Mouse (Mus musculus): ENCODE data around the gene Dppa3. TPM values are rescaled to one million over a fixed set of nuclear protein-coding genes. Genes with fewer than 3 reads are reported as not detected.
A peak's percentile ranks its signal among the peaks of the same experiment; 100 is the strongest.
"Not testable (repeated sequence)": the region's sequence is repeated elsewhere in the genome, so short reads cannot be mapped to it uniquely, and the experiment has no call there.

Gene Dppa3
- polyA plus RNA-seq, 1 experiment from 2014 or later, result not detected

GRCm38 (mm10) chr6:122616022-122616421, 10.2 kb upstream of the Dppa3 start:
- Histone ChIP-seq H3K9me3 (replicated peaks) (no peaks in the 10 kb centered on the region), H3K4me3 (no peak overlapping the region), H3K4me2 (no peak overlapping the region), H3K27me3 (no peaks in the 10 kb centered on the region), H3K36me3 (ENCODE audit: poor library complexity, severe bottlenecking) (no peaks in the 10 kb centered on the region), H3K9ac (no peak overlapping the region), H3K4me1 (no peaks in the 10 kb centered on the region), H3K27ac (no peak overlapping the region)
- no peak for ATAC-seq
- 78% methylated on average over 3 of the region's 3 CpGs for WGBS

DNA sequence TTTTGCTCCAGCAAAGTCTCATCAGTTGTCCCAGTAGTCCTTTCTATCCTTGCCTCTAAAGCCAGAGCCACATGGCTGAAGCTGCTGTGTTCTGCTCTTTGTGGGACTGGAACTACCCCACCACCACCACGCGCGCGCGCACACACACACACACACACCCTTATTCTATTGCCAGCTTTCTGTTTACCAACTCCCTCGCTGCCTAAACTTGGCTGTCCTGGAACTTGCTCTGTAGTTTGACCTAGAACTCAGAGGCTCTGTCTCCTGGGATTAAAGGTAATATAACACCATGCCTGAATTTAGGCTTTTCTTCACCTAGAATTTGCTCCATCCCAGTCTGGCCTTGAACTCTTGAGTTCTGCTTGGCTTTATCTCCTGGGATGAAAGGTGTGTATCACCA, 5.1 kb upstream of the Dppa3 start:
- Histone ChIP-seq H3K36me3 (ENCODE audit: poor library complexity, severe bottlenecking) (no peaks in the 10 kb centered on the region), H3K4me3 (no peak overlapping the region), H3K27me3 (no peaks in the 10 kb centered on the region), H3K4me1 (no peaks in the 10 kb centered on the region), H3K9ac (no peak overlapping the region), H3K4me2 (no peak overlapping the region), H3K27ac (no peak overlapping the region), H3K9me3 (replicated peaks) (no peaks in the 10 kb centered on the region)
- ATAC-seq, result no peak
- WGBS, result 90% methylated on average over 6 of the region's 6 CpGs

GRCm38 (mm10) chr6:122624480-122624879, 1.7 kb upstream of the Dppa3 start:
- Histone ChIP-seq H3K4me3 (no peak overlapping the region), H3K9ac (no peak overlapping the region), H3K27me3 (no peaks in the 10 kb centered on the region), H3K27ac (no peak overlapping the region), H3K36me3 (ENCODE audit: poor library complexity, severe bottlenecking) (no peaks in the 10 kb centered on the region), H3K4me2 (no peak overlapping the region), H3K4me1 (no peaks in the 10 kb centered on the region), H3K9me3 (replicated peaks) (no peaks in the 10 kb centered on the region)
- 25% methylated on average over 5 of the region's 5 CpGs for WGBS
- ATAC-seq, result 0 out of 2 replicates have a peak, but pooled peaks have one; percentile 27

- WGBS, result 85% methylated on average over 4 of the region's 4 CpGs
- no peaks in the 10 kb centered on the region for H3K27me3 ChIP-seq
- no peak overlapping the region for H3K4me2 ChIP-seq
- ATAC-seq, result no peak
- H3K9ac ChIP-seq, result no peak overlapping the region
- no peak overlapping the region for H3K27ac ChIP-seq
- no peak overlapping the region for H3K4me3 ChIP-seq
- no peaks in the 10 kb centered on the region for H3K36me3 ChIP-seq (ENCODE audit: poor library complexity, severe bottlenecking)
- H3K9me3 ChIP-seq (replicated peaks), result no peaks in the 10 kb centered on the region
- H3K4me1 ChIP-seq, result no peaks in the 10 kb centered on the region
Observed at GRCm38 (mm10) chr6:122625156-122625555, 1.1 kb upstream of the Dppa3 start.

- no peak for ATAC-seq
- Histone ChIP-seq H3K9me3 (replicated peaks) (no peaks in the 10 kb centered on the region), H3K27ac (no peak overlapping the region), H3K4me2 (0 out of 2 replicates have a peak overlapping the region, but pooled peaks have one; percentile 12), H3K4me1 (no peaks in the 10 kb centered on the region), H3K4me3 (no peak overlapping the region), H3K27me3 (no peaks in the 10 kb centered on the region), H3K36me3 (ENCODE audit: poor library complexity, severe bottlenecking) (no peaks in the 10 kb centered on the region), H3K9ac (no peak overlapping the region)
- 52% methylated on average over 20 of the region's 20 CpGs for whole genome bisulfite sequencing
Observed at GRCm38 (mm10) chr6:122627469-122628108, 1.4 kb downstream of the Dppa3 start.

- WGBS, result 57% methylated on average over 9 of the region's 9 CpGs
- ATAC-seq, result no peak
Observed at GRCm38 (mm10) chr6:122633411-122633810, 7.2 kb downstream of the Dppa3 start.

DNA sequence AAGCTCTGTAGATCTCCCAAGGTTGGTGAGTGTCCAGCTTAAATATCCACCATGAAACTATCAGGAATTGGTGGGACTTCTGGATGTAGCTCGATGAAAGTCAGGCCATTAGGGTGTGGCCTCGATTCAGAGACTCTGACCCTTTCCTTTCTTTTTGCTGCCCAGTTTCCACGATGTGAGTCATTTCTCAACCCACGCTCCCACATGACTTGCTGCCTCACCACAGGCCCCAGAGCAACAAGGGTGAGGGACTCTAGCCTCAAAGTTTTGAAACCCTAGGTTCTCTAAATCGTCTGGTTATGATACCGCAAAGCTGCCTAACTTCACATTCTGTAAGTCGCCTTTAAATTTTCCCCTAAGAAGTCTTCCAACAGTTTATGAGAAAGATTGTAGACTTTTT, 9.1 kb downstream of the Dppa3 start:
- no peaks in the 10 kb centered on the region for H3K36me3 ChIP-seq (ENCODE audit: poor library complexity, severe bottlenecking)
- 91% methylated on average over 7 of the region's 7 CpGs for WGBS
- no peak overlapping the region for H3K9ac ChIP-seq
- H3K27me3 ChIP-seq, result no peaks in the 10 kb centered on the region
- H3K4me1 ChIP-seq, result no peaks in the 10 kb centered on the region
- H3K4me2 ChIP-seq, result no peak overlapping the region
- no peak overlapping the region for H3K27ac ChIP-seq
- no peak for ATAC-seq
- no peaks in the 10 kb centered on the region for H3K9me3 ChIP-seq (replicated peaks)
- H3K4me3 ChIP-seq, result no peak overlapping the region

More at GRCm38 (mm10) chr6:122633411-122633810, 7.2 kb downstream of the Dppa3 start:
- Histone ChIP-seq H3K4me2 (no peak overlapping the region), H3K9me3 (replicated peaks) (no peaks in the 10 kb centered on the region), H3K9ac (no peak overlapping the region), H3K27ac (no peak overlapping the region), H3K27me3 (no peaks in the 10 kb centered on the region), H3K36me3 (ENCODE audit: poor library complexity, severe bottlenecking) (no peaks in the 10 kb centered on the region), H3K4me1 (no peaks in the 10 kb centered on the region), H3K4me3 (no peak overlapping the region)

GRCm38 (mm10) chr6:122636666-122637065, 10.5 kb downstream of the Dppa3 start:
- Histone ChIP-seq H3K4me2 (no peak overlapping the region), H3K27ac (no peak overlapping the region), H3K4me3 (no peak overlapping the region), H3K9ac (no peak overlapping the region), H3K9me3 (replicated peaks) (no peaks in the 10 kb centered on the region), H3K27me3 (no peaks in the 10 kb centered on the region), H3K36me3 (ENCODE audit: poor library complexity, severe bottlenecking) (no peaks in the 10 kb centered on the region), H3K4me1 (no peaks in the 10 kb centered on the region)
- ATAC-seq, result no peak
- 84% methylated on average over 3 of the region's 3 CpGs for WGBS

DNA sequence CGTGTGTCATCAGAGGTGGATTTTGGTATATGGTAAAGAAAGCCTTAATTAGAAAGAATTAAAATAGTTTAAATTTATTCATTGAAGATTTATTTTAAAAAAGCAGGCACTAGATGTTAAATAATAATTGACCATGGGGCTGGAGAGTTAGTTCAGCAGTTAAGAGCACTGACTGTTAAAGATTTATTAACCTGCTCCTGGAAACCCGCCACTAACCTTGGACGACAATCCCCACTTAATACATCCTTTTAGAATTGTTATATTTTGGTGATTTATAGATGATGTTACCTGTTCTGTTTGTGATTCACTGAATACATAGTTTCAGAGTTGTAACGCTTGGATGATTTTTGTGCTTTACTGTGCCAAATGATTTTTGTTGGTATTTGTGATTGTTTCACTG, 11.4 kb downstream of the Dppa3 start:
- not testable (repeated sequence) for ATAC-seq; H3K27me3 ChIP-seq; H3K9ac ChIP-seq; H3K4me3 ChIP-seq; H3K36me3 ChIP-seq (ENCODE audit: poor library complexity, severe bottlenecking); H3K27ac ChIP-seq; H3K4me1 ChIP-seq; H3K4me2 ChIP-seq; H3K9me3 ChIP-seq (replicated peaks)
- WGBS, result 91% methylated on average over 4 of the region's 4 CpGs

DNA sequence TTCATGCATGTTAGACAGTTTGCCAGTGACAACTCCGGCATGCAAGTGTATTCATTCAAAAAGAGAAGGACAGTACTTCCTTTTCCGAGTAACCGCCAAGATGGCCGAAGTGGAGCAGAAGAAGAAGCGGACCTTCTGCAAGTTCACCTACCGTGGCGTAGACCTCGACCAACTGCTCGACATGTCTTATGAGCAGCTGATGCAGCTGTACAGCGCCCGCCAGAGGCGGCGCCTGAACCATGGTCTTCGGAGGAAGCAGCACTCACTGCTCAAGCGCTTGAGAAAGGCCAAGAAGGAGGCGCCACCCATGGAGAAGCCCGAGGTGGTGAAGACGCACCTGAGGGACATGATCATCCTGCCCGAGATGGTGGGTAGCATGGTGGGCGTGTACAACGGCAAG, 18.0 kb downstream of the Dppa3 start:
- not testable (repeated sequence) for H3K27ac ChIP-seq; H3K9ac ChIP-seq; H3K4me3 ChIP-seq; H3K27me3 ChIP-seq; ATAC-seq; H3K36me3 ChIP-seq (ENCODE audit: poor library complexity, severe bottlenecking); H3K4me1 ChIP-seq; H3K4me2 ChIP-seq; H3K9me3 ChIP-seq (replicated peaks)
- 92% methylated on average over 21 of the region's 21 CpGs for WGBS

DNA sequence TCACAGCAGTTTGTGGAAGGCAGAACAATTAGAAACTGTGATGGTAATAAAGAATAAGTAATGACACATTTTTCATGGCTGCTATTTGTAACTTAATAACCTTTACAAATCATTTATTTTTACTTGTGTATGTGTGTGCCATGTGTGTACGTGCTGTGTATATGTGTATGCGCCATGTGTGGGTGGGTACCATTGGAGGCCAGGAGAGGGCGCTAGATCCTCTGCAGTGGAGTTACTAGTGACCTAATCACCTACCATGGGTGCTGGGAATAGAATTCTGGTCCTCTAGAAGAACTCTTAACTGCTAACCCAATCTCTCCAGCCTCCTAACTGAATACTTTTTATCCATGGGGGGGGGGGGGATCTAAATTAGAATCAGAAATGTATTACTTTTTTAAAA, 23.7 kb downstream of the Dppa3 start:
- Histone ChIP-seq H3K27ac (no peak overlapping the region), H3K9me3 (replicated peaks) (no peaks in the 10 kb centered on the region), H3K4me3 (no peak overlapping the region), H3K4me2 (no peak overlapping the region), H3K9ac (no peak overlapping the region), H3K27me3 (no peaks in the 10 kb centered on the region), H3K36me3 (ENCODE audit: poor library complexity, severe bottlenecking) (no peaks in the 10 kb centered on the region), H3K4me1 (no peaks in the 10 kb centered on the region)
- 84% methylated on average over 3 of the region's 3 CpGs for WGBS
- no peak for ATAC-seq

DNA sequence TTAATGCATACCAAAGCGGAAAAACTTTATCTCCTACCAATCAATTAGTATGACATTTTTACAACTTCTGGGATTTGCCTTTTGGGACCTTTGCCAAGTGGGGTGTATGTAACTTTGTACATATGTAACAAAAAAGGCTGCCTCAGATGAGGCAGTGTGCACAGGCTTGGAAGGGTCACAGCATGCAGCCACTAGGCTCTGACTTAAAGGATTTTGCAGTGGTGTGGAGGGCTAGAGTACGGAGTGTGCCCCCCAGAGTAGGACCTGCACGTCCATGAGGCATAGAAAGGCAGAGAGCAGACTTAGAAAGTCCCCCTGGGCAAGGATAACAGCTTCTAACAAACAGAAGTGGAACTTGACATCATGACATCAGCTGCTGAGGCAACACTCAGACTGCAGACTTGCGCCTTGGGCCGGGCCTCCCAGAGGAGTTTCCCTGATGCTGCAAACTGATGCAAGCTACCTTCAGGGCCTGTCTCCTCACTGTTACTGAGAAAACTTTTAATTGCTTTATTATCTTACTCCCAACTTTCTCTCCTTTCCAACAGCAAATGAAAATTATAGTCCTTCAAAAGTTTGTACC, 24.3 kb downstream of the Dppa3 start:
- ATAC-seq, result no peak
- H3K27me3 ChIP-seq, result no peaks in the 10 kb centered on the region

DNA sequence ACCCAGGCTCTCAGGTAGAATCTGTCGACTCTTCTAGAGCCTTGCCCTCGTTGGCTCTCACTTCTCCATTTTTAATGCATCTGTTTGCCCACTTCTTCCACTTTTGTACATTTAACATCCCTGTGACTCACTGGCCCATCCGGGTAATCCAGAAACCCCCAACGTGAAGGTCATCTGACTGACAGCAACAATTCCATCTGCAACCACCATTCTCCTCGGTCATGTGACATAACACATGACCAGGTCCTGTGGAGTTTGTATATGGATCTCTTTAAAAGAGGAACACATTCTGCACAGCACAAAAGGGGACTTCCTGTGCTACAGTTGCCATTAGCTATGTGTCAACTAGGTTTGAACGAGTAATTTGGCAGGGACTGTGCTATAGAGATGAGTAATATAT, 28.1 kb downstream of the Dppa3 start:
- Histone ChIP-seq H3K36me3 (ENCODE audit: poor library complexity, severe bottlenecking) (no peaks in the 10 kb centered on the region), H3K9me3 (replicated peaks) (no peaks in the 10 kb centered on the region), H3K4me3 (no peak overlapping the region), H3K9ac (no peak overlapping the region), H3K27ac (no peak overlapping the region), H3K4me2 (no peak overlapping the region), H3K4me1 (no peaks in the 10 kb centered on the region), H3K27me3 (no peaks in the 10 kb centered on the region; the same call in 1 of the 2 replicates)
- 85% methylated on average over 6 of the region's 6 CpGs for WGBS
- no peak for ATAC-seq

More for the DNA sequence above, 24.3 kb downstream of the Dppa3 start:
- Histone ChIP-seq H3K4me1 (no peaks in the 10 kb centered on the region), H3K9me3 (replicated peaks) (no peaks in the 10 kb centered on the region), H3K9ac (no peak overlapping the region), H3K4me3 (no peak overlapping the region), H3K4me2 (no peak overlapping the region), H3K27ac (no peak overlapping the region), H3K36me3 (ENCODE audit: poor library complexity, severe bottlenecking) (no peaks in the 10 kb centered on the region)
- WGBS, result 76% methylated on average over 5 of the region's 5 CpGs

All from forebrain, embryonic 13.5 days (tissue).